Mouse (Mus musculus) CH12.LX (cell line): Measurements from ENCODE around the gene Mthfs.

Experiments used
- CHD1 ChIP-seq: IDR thresholded peaks from 2 replicates; pipeline ENCODE4 v1.6.1; 2012; ENCODE audit warnings: low read depth, low read length, improper control_type of control experiment, inconsistent platforms
- CTCF ChIP-seq, 2 experiments: IDR thresholded peaks in 1 of 2; conservative IDR thresholded peaks in 1 of 2; 2 replicates each; pipeline ENCODE4 v1.5.1; 2011 to 2012; ENCODE audit warnings: low read depth in 2 of 2, low read length in 2 of 2, improper control_type of control experiment in 1 of 2, inconsistent platforms in 1 of 2, mild to moderate bottlenecking in 1 of 2, moderate library complexity in 1 of 2
- EP300 ChIP-seq: IDR thresholded peaks from 2 replicates; pipeline ENCODE4 v1.6.1; 2011; ENCODE audit warnings: low read length, improper control_type of control experiment
- MAFK ChIP-seq: IDR thresholded peaks from 2 replicates; pipeline ENCODE4 v1.6.1; 2011; ENCODE audit warnings: low read length, improper control_type of control experiment; ENCODE audit not compliant: insufficient replicate concordance
- MAX ChIP-seq: IDR thresholded peaks from 2 replicates; pipeline ENCODE4 v1.6.1; 2011; ENCODE audit warnings: low read length, improper control_type of control experiment
- POLR2A ChIP-seq: IDR thresholded peaks from 2 replicates; pipeline ENCODE4 v1.6.1; 2011; ENCODE audit warnings: low read depth, mild to moderate bottlenecking, improper control_type of control experiment, low read length
- POLR2AphosphoS2 ChIP-seq: IDR thresholded peaks from 2 replicates; pipeline ENCODE4 v1.6.1; 2011; ENCODE audit warnings: low read depth, low read length, improper control_type of control experiment
- RCOR1 ChIP-seq: conservative IDR thresholded peaks from 2 replicates; pipeline ENCODE4 v1.6.1; 2012; ENCODE audit warnings: low read depth, mild to moderate bottlenecking, inconsistent platforms, low read length, improper control_type of control experiment
- SMC3 ChIP-seq: IDR thresholded peaks from 2 replicates; pipeline ENCODE4 v1.6.1; 2011; ENCODE audit warnings: low read depth, low read length, improper control_type of control experiment
- TBP ChIP-seq: conservative IDR thresholded peaks from 2 replicates; pipeline ENCODE4 v1.6.1; 2011; ENCODE audit warnings: low read depth, low read length, improper control_type of control experiment
- TCF12 ChIP-seq: IDR thresholded peaks from 2 replicates; pipeline ENCODE4 v1.6.1; 2014; ENCODE audit warnings: low read depth, mild to moderate bottlenecking, inconsistent platforms, low read length, improper control_type of control experiment
- UBTF ChIP-seq: IDR thresholded peaks from 2 replicates; pipeline ENCODE4 v1.6.1; 2012; ENCODE audit warnings: low read depth, mild to moderate bottlenecking, inconsistent platforms, low read length, improper control_type of control experiment, moderate library complexity
- ZMIZ1 ChIP-seq: IDR thresholded peaks from 2 replicates; pipeline ENCODE4 v1.6.1; 2012; ENCODE audit warnings: low read depth, mild to moderate bottlenecking, inconsistent platforms, low read length, improper control_type of control experiment

GRCm38 (mm10) chr9:89293364-89293763, 82.9 kb downstream of the Mthfs start:
- TF ChIP-seq ZMIZ1 (no peak), RCOR1 (no peak), CHD1 (no peak), CTCF (conservative IDR thresholded peaks at IDR 0.05 in 1 of 2, IDR thresholded peaks at IDR 0.05 in 1 of 2; ENCODE audit: low read depth in 2 of 2, low read length in 2 of 2) (no peak), EP300 (no peak), MAFK (no peak), MAX (no peak), TBP (no peak), UBTF (no peak), POLR2A (no peak), POLR2AphosphoS2 (no peak), SMC3 (no peak), TCF12 (no peak)
